ENCODE assay signal across 8 mouse cellular contexts in genomic region chr1:75505956-75506831, GRCm38 (mm10). TPM values are rescaled to one million over a fixed set of nuclear protein-coding genes. Genes with fewer than 3 reads are reported as not detected.
DNase-seq lines count a peak whose midpoint lies in the region; ATAC-seq and TF ChIP-seq lines count a peak whose summit lies in the region.

Gene Obsl1, minus strand, starts transcription at chr1:75506452.

- DNase-seq in 3T3-L1 (ENCODE audit: low read depth, low spot score), result peak; percentile 74
- peak; percentile 73 for DNase-seq in adrenal gland, adult 2 months
- DNase-seq in kidney, postnatal 4 days, result peak; percentile 86 to 92
- peak; percentile 88 for DNase-seq in lung, postnatal 10 days
- DNase-seq in right cerebral cortex, postnatal 25 days, result peak; percentile 64

- H3K36me3 ChIP-seq in heart, embryonic 15.5 days, result peaks cover 23% of the 10 kb centered on the region

- H3K27me3 ChIP-seq in heart, embryonic 15.5 days, result no peaks in the 10 kb centered on the region

- peak; percentile 92 for ATAC-seq in heart, embryonic 15.5 days (replicated peaks; ENCODE audit: insufficient number of reproducible peaks, insufficient read depth, low FRiP score, low read depth)
- ATAC-seq in megakaryocyte-erythroid progenitor cell, adult 5-6 weeks (replicated peaks; ENCODE audit: low FRiP score, low TSS enrichment, poor library complexity, severe bottlenecking), result no peak

- peak within 1 kb of the TSS; percentile 88 for H3K9ac ChIP-seq in heart, embryonic 15.5 days

- no peaks in the 10 kb centered on the region for H3K4me1 ChIP-seq in embryonic fibroblast, embryonic 13.5 days (ENCODE audit: control insufficient read depth, insufficient read depth, low read length)
- peaks cover 63% of the 10 kb centered on the region for H3K4me1 ChIP-seq in heart, embryonic 15.5 days (replicated peaks)

- TF ChIP-seq POLR2A in embryonic fibroblast, embryonic 13.5 days (IDR thresholded peaks at IDR 0.05; ENCODE audit: low read depth, low read length), result peak; percentile 67

- H3K4me2 ChIP-seq in heart, embryonic 15.5 days, result peak within 1 kb of the TSS; percentile 86

- H3K27ac ChIP-seq in embryonic fibroblast, embryonic 13.5 days (ENCODE audit: insufficient read depth, low read length), result peak within 1 kb of the TSS; percentile 47
- peak within 1 kb of the TSS; percentile 97 for H3K27ac ChIP-seq in heart, embryonic 15.5 days

- H3K4me3 ChIP-seq in embryonic fibroblast, embryonic 13.5 days (ENCODE audit: insufficient read depth, low read length), result peak within 1 kb of the TSS; percentile 51
- H3K4me3 ChIP-seq in heart, embryonic 15.5 days, result peak within 1 kb of the TSS; percentile 81

- under 1% methylated on average over 53 of the region's 65 CpGs for WGBS in heart, embryonic 15.5 days

- TF ChIP-seq CTCF in embryonic fibroblast, embryonic 13.5 days (IDR thresholded peaks at IDR 0.05; ENCODE audit: borderline replicate concordance, insufficient read depth, low read length), result no peak

- H3K9me3 ChIP-seq in heart, embryonic 15.5 days (replicated peaks), result no peaks in the 10 kb centered on the region

RNA-seq across cellular contexts. Expression of gene Obsl1, which starts in this region (rescaled TPM):
- 10 to 100 TPM; 35.9 to 56.6 TPM for total RNA-seq in adrenal gland, adult 2 months (2021)
- 81.5 and 101 TPM in 2 replicates for polyA plus RNA-seq in adrenal gland, adult 2 months (2012; rRNA removed)
- 34.9 and 40.0 TPM in 2 replicates for polyA plus RNA-seq in embryonic fibroblast, embryonic 13.5 days (2011; ENCODE audit: insufficient read length, low read depth, missing spikeins)
- 95.1 and 122 TPM in 2 replicates for polyA plus RNA-seq in heart, embryonic 15.5 days (2015; fragmentation: Nextera tagmentation; extraction: Ambion mirVana)
- 0.40 and 0.68 TPM in 2 replicates for total RNA-seq in megakaryocyte-erythroid progenitor cell, adult 5-6 weeks (2014; fragmentation: Nextera tagmentation)
- 0.30 and 0.47 TPM in 2 replicates for total RNA-seq in megakaryocyte-erythroid progenitor cell, adult 5-6 weeks (2017)

Comparison
In these comparisons a context has a peak if more than half of its experiments do, and no peak if none do; other contexts are left out.
1. RNA of gene Obsl1 (total RNA-seq): 35.9 to 56.6 TPM in adrenal gland, adult 2 months; 0.30 to 0.68 TPM in megakaryocyte-erythroid progenitor cell, adult 5-6 weeks; every median in the first group is over 10 times any median in the second.
2. Peak in every context shown above with its lines, with median percentiles within 50 percentile points of each other: DNase-seq.